Mouse (Mus musculus): ENCODE data around the gene Mindy2.

The Mindy2 gene

GRCm38 (mm10) chr9:70657013-70657967, at the start of gene Mindy2:
Gene Mindy2 (minus strand): TSS chr9:70657174.
- DNase-seq (ENCODE audit: low spot score in 2 of 2): peak; percentile 94

GRCm38 (mm10) chr9:70706444-70706843, 49.5 kb upstream of the Mindy2 start:
- DNase-seq (ENCODE audit: low spot score in 2 of 2): no peak

- DNase-seq (ENCODE audit: low spot score in 2 of 2): no peak
Measured at GRCm38 (mm10) chr9:70703597-70704203, 46.7 kb upstream of the Mindy2 start.

GRCm38 (mm10) chr9:70698090-70698489, 41.1 kb upstream of the Mindy2 start:
- DNase-seq (ENCODE audit: low spot score in 2 of 2): no peak

GRCm38 (mm10) chr9:70695723-70696122, 38.7 kb upstream of the Mindy2 start:
- DNase-seq (ENCODE audit: low spot score in 2 of 2): no peak

- DNase-seq (ENCODE audit: low spot score in 2 of 2): no peak
Measured at GRCm38 (mm10) chr9:70691772-70692693, 35.1 kb upstream of the Mindy2 start.

GRCm38 (mm10) chr9:70690579-70690978, 33.6 kb upstream of the Mindy2 start:
- no peak for DNase-seq (ENCODE audit: low spot score in 2 of 2)

- DNase-seq (ENCODE audit: low spot score in 2 of 2): no peak
Measured at GRCm38 (mm10) chr9:70689926-70690325, 33.0 kb upstream of the Mindy2 start.

- no peak for DNase-seq (ENCODE audit: low spot score in 2 of 2)
Measured at GRCm38 (mm10) chr9:70688301-70688968, 31.5 kb upstream of the Mindy2 start.

- no peak for DNase-seq (ENCODE audit: low spot score in 2 of 2)
Measured at GRCm38 (mm10) chr9:70682202-70682601, 25.2 kb upstream of the Mindy2 start.

GRCm38 (mm10) chr9:70679132-70680091, 22.4 kb upstream of the Mindy2 start:
- DNase-seq (ENCODE audit: low spot score in 2 of 2): peak; percentile 2 to 24

GRCm38 (mm10) chr9:70678682-70679131, 21.7 kb upstream of the Mindy2 start, which contains the start of gene Adam10:
Gene Adam10 (plus strand): TSS chr9:70678997.
- peak; percentile 96 to 97 for DNase-seq (ENCODE audit: low spot score in 2 of 2)

GRCm38 (mm10) chr9:70675961-70676360, 19.0 kb upstream of the Mindy2 start:
- DNase-seq (ENCODE audit: low spot score in 2 of 2): no peak

- no peak for DNase-seq (ENCODE audit: low spot score in 2 of 2)
Measured at GRCm38 (mm10) chr9:70675117-70675516, 18.1 kb upstream of the Mindy2 start.

GRCm38 (mm10) chr9:70673656-70674055, 16.7 kb upstream of the Mindy2 start:
- no peak for DNase-seq (ENCODE audit: low spot score in 2 of 2)

- no peak for DNase-seq (ENCODE audit: low spot score in 2 of 2)
Measured at GRCm38 (mm10) chr9:70671772-70672579, 15.0 kb upstream of the Mindy2 start.

GRCm38 (mm10) chr9:70671278-70671677, 14.3 kb upstream of the Mindy2 start:
- no peak for DNase-seq (ENCODE audit: low spot score in 2 of 2)

- DNase-seq (ENCODE audit: low spot score in 2 of 2): no peak
Measured at GRCm38 (mm10) chr9:70670381-70670780, 13.4 kb upstream of the Mindy2 start.

- DNase-seq (ENCODE audit: low spot score in 2 of 2): no peak
Measured at GRCm38 (mm10) chr9:70669197-70669596, 12.2 kb upstream of the Mindy2 start.

All from right cerebral cortex, postnatal 36 days (tissue).